Mouse (Mus musculus) liver, embryonic 14 days (tissue): ENCODE measurements around the gene Lmtk3. TPM values are rescaled to one million over a fixed set of nuclear protein-coding genes. Genes with fewer than 3 reads are reported as not detected.

ENCODE experiments used
- polyA plus RNA-seq: library from polyadenylated mRNA; depleted of rRNA; stranded (reverse); fragments of >200 nt; gene quantifications from 2 replicates; pipeline ENCODE4 v1.2.3, GENCODE M21; 2012; rRNA removed

Gene Lmtk3
- polyA plus RNA-seq: 0.13 and 0.24 TPM in 2 replicates

DNA sequence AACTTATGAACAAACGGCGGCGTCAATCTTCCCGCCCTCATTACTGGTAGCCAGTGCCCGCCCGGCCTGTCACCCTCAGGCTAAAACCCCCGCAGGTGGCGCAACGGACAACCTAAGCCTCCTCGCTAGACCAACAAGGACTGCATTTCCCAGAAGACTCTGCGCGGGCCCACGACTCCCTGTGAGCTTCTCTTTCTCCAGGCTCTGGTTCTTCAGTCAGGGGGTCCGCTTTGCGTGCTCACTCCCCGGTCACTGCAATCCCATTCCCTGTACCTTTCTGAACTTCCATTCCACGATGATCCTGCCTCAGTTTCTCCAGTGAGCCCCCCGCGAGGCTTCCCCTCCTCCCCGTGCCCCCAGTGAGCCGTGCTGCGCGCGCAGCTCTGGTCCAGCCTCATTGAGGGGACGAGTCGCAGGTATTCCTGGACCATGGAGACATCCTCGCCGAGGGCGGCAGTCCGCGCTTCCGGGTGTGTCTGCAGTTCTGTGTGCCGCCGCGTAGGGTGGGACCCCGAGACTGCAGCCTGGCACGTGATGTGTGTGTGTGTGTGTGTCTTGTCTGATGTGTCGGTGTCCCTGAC is at the start of gene Lmtk3:
Gene Lmtk3, plus strand, starts transcription at position 228 of the 581 bp plus-strand sequence.

DNA sequence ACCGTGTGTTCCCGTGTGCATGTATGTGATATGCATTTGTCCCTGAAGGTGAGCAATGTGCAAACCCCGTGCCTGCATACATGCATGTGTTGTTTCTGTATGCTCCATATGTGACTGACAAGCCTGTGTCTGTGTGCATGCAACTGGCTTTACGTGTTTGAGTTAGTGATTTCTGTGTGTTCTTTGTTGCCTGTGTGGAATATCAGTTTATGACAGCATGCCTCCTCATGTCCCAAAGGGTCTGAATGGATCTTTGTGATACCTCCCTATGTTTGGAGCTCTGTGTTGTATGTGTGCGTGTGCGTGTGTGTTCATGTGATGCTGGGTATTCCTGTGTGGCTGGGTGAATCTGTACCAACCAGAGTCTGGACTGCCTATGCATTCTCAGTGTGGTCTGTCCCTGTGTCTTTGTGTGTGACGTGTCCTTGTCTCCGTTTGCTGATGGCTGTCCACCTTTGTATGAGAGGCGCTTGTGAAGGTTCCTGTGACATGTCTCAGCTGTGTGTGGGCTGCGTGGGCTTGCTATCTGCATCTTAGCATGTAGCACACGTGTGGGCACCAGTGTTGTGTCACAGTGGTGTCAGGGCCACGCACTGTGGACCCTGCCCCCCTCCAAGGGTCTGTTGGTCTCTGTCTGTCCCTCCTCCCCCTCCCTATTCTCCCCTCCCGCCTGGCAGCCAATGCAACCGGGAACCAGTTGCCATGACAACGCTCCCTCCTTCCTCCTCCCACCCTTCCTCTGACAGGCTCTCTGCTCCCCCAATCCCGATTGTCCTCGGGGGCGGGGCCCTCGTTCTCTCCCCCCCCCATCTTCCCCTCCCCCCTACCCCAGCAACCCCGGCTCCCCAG is 1.2 kb downstream of the Lmtk3 start, which contains the start of gene Sult2b1:
Gene Sult2b1, minus strand, starts transcription at position 146 of the 849 bp plus-strand sequence.

DNA sequence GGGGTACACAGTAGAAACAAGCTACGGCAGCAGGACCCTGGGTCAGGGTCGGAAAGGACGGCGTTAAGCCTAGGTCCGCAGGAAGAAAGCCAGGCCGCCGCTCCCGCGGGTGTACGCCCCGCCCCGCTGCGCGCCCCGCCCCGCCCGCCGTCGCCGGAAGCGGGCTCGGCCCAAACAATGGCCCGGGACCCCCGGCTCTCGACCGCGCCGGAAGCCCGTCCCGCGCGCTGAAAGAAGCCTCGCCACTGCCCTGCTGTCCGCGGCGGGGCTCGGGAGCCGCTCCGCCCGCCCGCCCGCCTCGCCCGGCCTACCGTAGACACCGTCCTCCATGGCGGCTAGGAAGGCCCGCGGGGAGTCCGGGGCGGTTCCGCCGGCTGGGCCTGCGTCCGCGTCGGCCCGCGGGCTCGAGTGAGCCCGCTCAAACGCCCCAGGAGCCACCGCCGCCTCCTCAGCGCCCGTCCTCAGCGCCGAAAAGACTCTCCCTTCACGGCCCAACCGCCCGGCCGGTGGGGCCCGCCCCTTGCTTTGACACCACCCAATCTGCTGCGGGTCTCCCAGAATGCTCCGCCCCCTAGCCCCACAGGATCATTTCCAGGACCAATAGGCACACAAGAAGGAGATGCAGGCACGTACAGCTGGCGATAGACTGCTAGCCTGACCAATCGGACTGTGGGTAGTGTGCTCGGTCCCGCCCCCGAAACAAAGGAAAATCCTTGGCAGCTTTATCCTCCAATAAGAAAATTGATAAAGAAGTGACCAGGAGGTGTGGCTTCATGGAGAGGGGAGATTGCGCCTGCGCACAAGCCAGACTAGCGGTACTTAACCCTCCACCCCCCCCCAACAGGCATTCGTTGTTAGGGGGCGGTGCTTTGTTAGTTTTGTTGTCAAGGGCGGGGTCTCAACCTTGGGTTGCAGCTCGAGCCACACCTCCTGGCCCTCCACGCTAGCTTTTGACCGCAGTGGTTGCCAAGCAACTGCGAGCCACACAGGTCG is 30.5 kb downstream of the Lmtk3 start, which contains the start of gene Cyth2:
Gene Cyth2, minus strand, starts transcription at position 795 of the 993 bp plus-strand sequence.

DNA sequence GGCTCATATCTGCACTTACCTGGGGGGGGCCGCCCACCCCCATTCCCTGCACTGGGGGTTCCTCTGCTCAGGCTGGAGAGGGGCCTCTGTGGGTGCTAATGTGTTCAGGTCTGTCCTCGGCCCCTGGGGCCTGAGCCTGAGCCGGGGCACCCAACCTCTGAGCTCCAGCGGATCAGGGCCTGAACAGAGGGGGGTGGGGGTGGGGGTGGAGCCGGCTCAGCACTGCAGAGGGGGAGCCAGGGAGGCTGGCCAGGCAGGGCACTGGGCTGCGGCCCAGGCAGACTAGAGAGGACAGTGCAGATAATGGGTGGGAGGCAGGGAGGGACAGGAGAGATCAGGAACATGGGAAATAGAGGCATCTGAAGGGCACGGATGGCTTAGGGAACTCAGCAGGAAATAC is 41.1 kb downstream of the Lmtk3 start, which contains the start of gene Kcnj14:
Gene Kcnj14, minus strand, starts transcription at position 185 of the 400 bp plus-strand sequence.

DNA sequence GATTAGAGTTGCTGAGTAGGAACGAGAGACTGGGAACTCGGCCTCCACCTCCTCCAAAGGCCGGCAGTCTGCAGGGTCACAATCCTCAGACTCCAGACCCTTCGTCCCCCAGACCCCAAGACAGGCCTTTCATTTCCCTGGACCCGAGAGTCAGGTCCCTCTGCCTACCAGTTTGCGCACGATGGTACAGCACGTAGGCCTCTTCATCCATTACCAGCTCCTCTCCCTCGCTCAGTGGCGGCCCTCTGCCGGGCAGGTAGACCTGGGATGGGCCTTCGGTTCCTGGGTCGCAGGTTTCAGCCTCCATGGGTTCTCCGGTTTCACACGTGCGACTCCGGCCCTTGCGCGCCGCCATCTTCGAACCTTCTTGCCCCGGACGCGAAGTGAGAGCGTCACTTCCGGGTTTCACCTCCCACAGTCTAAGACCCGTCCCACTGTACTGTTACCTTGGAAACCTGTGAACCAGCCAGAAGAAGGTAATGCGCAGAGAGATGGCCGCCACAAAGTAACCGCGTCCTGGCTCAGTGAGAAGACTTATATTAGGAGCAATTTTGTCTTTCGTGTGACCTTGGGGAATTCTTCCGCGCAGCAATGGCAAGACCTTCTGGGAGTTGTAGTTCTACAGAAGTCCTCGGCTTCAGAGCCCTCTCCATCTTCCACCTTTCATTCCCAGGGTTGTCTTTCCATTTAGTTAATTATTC is 47.0 kb downstream of the Lmtk3 start, which contains the start of gene Grwd1:
Gene Grwd1, minus strand, starts transcription at position 518 of the 701 bp plus-strand sequence.

Other genes starting within 250 kb of the Lmtk3 start
- gene Hsd17b14, start 228.8 kb upstream of the Lmtk3 start, polyA plus RNA-seq: 1.1 and 1.7 TPM in 2 replicates
- gene Bcat2, start 213.6 kb upstream of the Lmtk3 start, polyA plus RNA-seq: 35.6 and 40.6 TPM in 2 replicates
- gene Fgf21, start 168.2 kb upstream of the Lmtk3 start, polyA plus RNA-seq: not detected in 2 replicates
- 0.01 TPM in 1 of 2 replicates, not detected in the other for gene Fut1, start 166.4 kb upstream of the Lmtk3 start, polyA plus RNA-seq
- 0.09 and 0.10 TPM in 2 replicates for gene Izumo1, start 161.9 kb upstream of the Lmtk3 start, polyA plus RNA-seq
- 2.0 and 2.2 TPM in 2 replicates for gene Rasip1, start 156.2 kb upstream of the Lmtk3 start, polyA plus RNA-seq
- gene Mamstr, start 143.8 kb upstream of the Lmtk3 start, polyA plus RNA-seq: 0.37 and 0.43 TPM in 2 replicates
- not detected in 2 replicates for gene Fut2, start 117.3 kb upstream of the Lmtk3 start, polyA plus RNA-seq
- not detected in 2 replicates for gene Ntn5, start 99.7 kb upstream of the Lmtk3 start, polyA plus RNA-seq
- gene Sec1, start 89.3 kb upstream of the Lmtk3 start, polyA plus RNA-seq: 0.02 TPM in 1 of 2 replicates, not detected in the other
- gene Car11, start 83.9 kb upstream of the Lmtk3 start, polyA plus RNA-seq: 0.14 and 0.37 TPM in 2 replicates
- gene Dbp, start 78.7 kb upstream of the Lmtk3 start, polyA plus RNA-seq: 0.67 TPM in 2 replicates
- gene Rpl18, start 68.3 kb upstream of the Lmtk3 start, polyA plus RNA-seq: 524 and 540 TPM in 2 replicates
- 6.3 and 7.1 TPM in 2 replicates for gene Sphk2, start 65.7 kb upstream of the Lmtk3 start, polyA plus RNA-seq
- gene Fam83e, start 62.5 kb upstream of the Lmtk3 start, polyA plus RNA-seq: 0.21 and 0.32 TPM in 2 replicates
- not detected in 2 replicates for gene Spaca4, start 57.9 kb upstream of the Lmtk3 start, polyA plus RNA-seq
- gene Sult2b1, start 931 bp downstream of the Lmtk3 start, polyA plus RNA-seq: 0.22 and 0.28 TPM in 2 replicates
- gene Cyth2, start 30.8 kb downstream of the Lmtk3 start, polyA plus RNA-seq: 19.2 and 19.7 TPM in 2 replicates
- gene Kcnj14, start 41.0 kb downstream of the Lmtk3 start, polyA plus RNA-seq: 0.08 TPM in 2 replicates
- gene Grwd1, start 47.2 kb downstream of the Lmtk3 start, polyA plus RNA-seq: 11.5 and 14.3 TPM in 2 replicates
- gene Kdelr1, start 89.0 kb downstream of the Lmtk3 start, polyA plus RNA-seq: 52.6 and 59.3 TPM in 2 replicates
- 0.09 TPM in 2 replicates for gene Grin2d, start 94.6 kb downstream of the Lmtk3 start, polyA plus RNA-seq
- 0.64 and 0.83 TPM in 2 replicates for gene Syngr4, start 113.0 kb downstream of the Lmtk3 start, polyA plus RNA-seq
- gene Tmem143, start 113.2 kb downstream of the Lmtk3 start, polyA plus RNA-seq: 7.8 and 8.8 TPM in 2 replicates
- gene Emp3, start 137.7 kb downstream of the Lmtk3 start, polyA plus RNA-seq: 22.4 and 25.3 TPM in 2 replicates
- 1.0 and 1.1 TPM in 2 replicates for gene Ccdc114, start 140.3 kb downstream of the Lmtk3 start, polyA plus RNA-seq
- gene Abcc6, start 246.6 kb downstream of the Lmtk3 start, polyA plus RNA-seq: 9.6 and 12.4 TPM in 2 replicates
- 17.1 and 18.2 TPM in 2 replicates for gene Nomo1, start 250.0 kb downstream of the Lmtk3 start, polyA plus RNA-seq